Mouse (Mus musculus) small intestine, adult 2 months (tissue): ENCODE measurements around the gene Zranb2.

Experiments used
- CTCF ChIP-seq: fragments of 200-500 bp; IDR thresholded peaks from 2 replicates; pipeline ENCODE4 v1.5.1; 2012; ENCODE audit warnings: low read depth, mild to moderate bottlenecking, control low read depth, inconsistent platforms, low read length, moderate library complexity, mixed read lengths; ENCODE audit not compliant: insufficient replicate concordance, insufficient read length; ENCODE audit errors: extremely low read depth
- POLR2A ChIP-seq: fragments of 200-500 bp; IDR thresholded peaks from 2 replicates; pipeline ENCODE4 v1.6.1; 2012; ENCODE audit warnings: low read depth, mild to moderate bottlenecking, control low read depth, inconsistent platforms, low read length, moderate library complexity

DNA sequence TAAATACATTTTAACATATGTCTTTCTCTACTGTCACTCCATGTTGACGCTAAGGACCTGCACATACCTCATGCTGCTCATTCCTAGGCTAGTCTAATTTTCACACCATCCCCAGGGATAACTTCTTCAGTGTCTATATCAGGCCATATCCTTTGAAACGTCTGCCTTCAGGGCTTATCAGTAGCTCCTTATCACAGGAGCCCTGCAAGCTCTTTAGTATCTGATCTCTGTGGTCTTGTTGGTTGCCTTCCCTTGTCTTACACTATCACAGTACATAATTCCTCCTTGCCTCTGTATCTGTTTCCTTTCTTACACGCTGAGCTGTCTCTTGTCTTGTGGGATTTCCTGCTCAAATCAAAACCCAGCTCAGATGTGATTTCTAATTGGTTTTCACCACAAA is 17.5 kb upstream of the Zranb2 start:
- TF ChIP-seq CTCF (no peak), POLR2A (no peak)
